Mouse (Mus musculus) T-helper 2 cell (primary cell): ENCODE data around the gene Gm20431.

Source experiments
- in situ Hi-C: fragments of 300-600 bp; cut with MboI, MseI; formaldehyde crosslinking; loops from one replicate; pipeline ENCODE4 v1.15.1; 2025; ENCODE audit warnings: high pct_unique_total_duplicates

The Gm20431 gene

DNA sequence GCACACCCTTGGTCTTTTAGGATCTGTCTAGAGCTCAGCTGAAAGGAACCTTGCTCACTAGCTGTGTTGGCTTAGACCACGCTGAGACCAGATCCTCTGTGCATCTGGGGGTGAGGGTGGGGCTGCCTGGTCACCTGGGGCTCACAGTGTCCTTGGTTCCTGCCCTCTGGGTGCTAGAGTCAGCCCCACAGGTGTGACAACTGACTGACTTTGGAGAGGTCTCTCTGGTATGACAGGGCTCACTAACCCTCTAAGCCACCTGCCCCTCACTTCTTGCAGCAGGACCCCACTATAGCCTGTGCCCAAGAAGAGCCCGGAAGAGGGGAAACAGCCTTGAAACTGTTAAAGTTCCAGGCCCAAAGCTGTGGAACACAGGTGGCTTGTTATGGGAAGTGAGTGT lies 58.9 kb downstream of the Gm20431 start:
- in situ Hi-C loops = loop anchor here (5.0 kb wide), 1 partner anchor 70 kb away; no protein-coding TSS in a partner anchor

DNA sequence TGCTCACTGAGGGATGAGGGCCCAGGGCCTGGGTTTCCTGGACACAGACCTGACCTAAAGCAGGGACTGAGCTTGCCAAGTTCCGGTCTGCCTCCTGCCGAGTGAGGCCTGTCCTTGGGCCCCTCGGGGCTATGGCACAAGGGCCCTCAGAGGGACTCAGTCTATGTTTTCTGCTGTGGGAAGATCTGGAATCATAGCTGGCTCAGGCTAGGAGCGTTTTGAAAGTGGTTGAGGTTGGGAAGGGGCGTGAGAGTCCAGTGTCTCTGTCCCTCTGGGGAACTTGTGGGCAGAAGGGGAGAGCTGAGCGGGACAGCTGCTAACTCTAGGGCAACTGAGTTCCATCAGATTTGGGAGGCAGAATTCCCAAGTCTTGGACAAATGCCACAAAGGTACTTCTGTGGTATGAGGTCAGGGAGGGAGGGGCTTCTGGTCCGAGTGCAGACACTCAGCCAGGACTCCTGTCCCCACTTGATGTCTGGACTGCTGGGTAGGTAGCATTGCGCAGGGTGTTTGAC lies 60.8 kb downstream of the Gm20431 start:
- in situ Hi-C loops = loop anchor here (5.0 kb wide), 1 partner anchor 68 kb away; no protein-coding TSS in a partner anchor

- in situ Hi-C loops = loop anchor here (5.0 kb wide), 1 partner anchor 68 kb away; no protein-coding TSS in a partner anchor
Measured at GRCm38 (mm10) chr2:167599917-167600316, 61.4 kb downstream of the Gm20431 start.

DNA sequence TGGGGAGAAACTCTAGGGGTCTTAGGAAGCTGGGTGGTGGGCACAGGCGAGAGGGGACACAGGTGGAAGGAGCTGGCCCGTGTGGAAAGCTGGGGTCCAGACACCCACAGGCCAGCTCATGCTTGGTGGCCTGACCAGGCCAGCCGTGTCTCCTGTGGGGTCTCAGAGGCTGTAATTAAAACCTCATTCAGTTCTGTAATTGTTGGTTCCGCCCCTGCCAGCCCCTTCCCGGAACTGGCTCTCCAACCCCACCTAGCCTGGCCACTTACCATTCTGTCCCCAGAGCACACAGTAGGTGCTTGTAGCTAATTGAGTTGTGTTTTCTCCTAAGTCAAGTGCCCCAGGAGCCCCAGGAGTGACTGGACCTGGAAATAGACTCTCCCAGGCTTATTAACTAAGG lies 62.1 kb downstream of the Gm20431 start:
- in situ Hi-C loops = no loop called here

GRCm38 (mm10) chr2:167597492-167598186 lies 63.7 kb downstream of the Gm20431 start:
- in situ Hi-C loops = no loop called here

- in situ Hi-C loops = no loop called here
Measured at GRCm38 (mm10) chr2:167596726-167597491, 64.4 kb downstream of the Gm20431 start.

DNA sequence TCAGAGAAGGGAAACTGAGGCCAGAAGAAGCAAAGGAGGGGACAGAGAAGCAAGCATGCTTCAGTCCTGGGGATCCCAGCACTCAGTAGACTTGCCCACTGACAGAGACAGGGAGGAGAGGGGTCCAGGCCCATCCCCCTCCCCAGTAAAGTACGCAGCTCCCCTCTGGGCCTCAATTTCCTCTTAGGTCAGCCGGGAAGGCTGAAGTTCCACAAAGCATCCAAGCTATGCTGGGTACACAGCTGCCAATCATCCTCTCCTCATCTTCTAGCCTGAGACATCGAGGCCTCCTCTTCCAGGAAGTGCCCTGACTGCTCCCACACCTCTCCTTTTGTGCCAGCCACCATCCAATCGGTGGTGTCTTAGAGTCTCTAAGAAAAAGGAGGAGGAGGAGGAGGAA lies 65.0 kb downstream of the Gm20431 start:
- in situ Hi-C loops = no loop called here

- in situ Hi-C loops = no loop called here
Measured at GRCm38 (mm10) chr2:167595761-167596171, 65.5 kb downstream of the Gm20431 start.

GRCm38 (mm10) chr2:167594444-167594934 lies 66.8 kb downstream of the Gm20431 start:
- in situ Hi-C loops = no loop called here

DNA sequence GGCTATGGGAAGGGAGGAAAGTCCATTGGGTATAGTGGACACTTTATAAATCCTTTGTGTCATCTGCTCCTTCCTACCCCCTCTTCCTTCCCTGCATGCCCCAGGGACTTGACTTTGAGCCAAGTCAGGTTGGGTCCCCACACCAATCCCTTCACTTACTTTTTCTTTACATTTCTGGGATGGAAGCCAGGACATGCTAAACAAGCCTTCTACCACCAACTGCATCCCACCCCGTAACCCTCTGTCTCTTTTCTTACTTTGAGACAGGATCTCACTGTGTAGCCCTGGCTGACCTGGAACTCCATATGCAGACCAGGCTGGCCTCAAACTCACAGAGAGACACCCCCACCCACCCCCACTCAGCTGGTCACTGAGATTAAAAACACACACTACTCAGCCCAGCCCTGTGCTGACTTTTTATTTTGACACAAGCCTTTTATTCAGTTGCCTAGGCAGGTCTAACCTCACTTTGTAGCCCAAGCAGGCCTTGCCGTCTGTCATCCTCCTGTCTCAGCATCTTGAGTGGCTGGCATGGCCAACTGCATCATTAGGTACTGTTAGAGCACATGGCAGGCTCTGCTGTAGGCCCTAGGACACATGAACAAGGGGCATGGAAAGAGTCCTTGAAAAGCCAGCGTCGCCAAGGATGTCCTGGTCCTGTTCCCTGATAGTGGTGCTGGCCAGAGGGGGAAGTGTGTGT lies 67.6 kb downstream of the Gm20431 start:
- in situ Hi-C loops = no loop called here

DNA sequence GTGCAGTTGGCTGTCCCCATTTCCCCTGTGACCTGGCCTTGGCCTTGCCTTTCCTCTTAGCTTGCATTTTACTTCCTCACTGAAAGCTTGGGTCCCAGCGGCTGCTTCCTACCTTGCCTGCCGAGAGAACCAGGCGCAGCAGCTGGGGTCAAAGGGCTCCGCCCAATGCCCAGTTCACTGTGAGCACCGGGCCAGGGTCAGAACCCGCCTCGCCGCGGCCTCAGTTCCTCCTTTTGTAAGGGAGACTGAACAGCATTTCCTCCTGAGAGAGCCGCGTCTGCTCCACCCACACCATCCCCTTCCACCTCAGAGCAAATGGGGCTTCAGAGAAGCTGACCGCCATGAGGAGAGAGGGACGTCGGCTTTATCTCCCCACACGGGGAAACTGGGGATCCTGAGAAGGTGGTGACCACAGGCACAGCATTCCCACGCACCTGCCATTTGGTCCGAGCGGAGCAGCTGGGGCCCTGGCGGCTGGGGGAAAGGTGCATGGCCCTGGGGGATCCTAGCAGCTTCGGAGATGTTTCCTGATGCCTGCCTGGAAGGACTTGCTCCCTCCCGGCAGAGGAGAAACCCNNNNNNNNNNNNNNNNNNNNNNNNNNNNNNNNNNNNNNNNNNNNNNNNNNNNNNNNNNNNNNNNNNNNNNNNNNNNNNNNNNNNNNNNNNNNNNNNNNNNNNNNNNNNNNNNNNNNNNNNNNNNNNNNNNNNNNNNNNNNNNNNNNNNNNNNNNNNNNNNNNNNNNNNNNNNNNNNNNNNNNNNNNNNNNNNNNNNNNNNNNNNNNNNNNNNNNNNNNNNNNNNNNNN lies 72.3 kb downstream of the Gm20431 start:
- in situ Hi-C loops = no loop called here

- in situ Hi-C loops = no loop called here
Measured at GRCm38 (mm10) chr2:167586976-167587375, 74.3 kb downstream of the Gm20431 start.

GRCm38 (mm10) chr2:167586041-167586440 lies 75.3 kb downstream of the Gm20431 start:
- in situ Hi-C loops = no loop called here

GRCm38 (mm10) chr2:167585273-167585672 lies 76.0 kb downstream of the Gm20431 start:
- in situ Hi-C loops = no loop called here

GRCm38 (mm10) chr2:167583161-167583952 lies 77.9 kb downstream of the Gm20431 start:
- in situ Hi-C loops = no loop called here

DNA sequence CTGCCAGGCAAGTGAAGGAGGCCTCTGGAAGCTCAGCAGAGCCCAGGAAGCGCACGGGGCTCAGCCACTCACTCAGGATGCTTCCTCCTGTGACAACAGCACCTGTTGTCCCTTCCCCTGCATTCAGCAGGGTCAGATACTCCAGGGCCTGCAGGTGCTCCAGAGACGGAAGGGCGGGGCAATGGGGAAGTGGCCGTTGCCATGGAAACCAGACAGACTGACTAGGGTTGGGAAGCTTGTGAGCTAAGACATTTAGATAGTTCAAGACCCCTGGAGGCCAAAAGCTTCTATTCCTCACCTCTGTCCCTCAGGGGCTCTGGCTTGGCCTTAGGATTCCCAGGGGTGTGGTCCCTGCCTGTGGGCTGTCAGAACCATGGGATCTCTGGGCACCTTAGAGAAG lies 82.8 kb downstream of the Gm20431 start:
- in situ Hi-C loops = no loop called here

DNA sequence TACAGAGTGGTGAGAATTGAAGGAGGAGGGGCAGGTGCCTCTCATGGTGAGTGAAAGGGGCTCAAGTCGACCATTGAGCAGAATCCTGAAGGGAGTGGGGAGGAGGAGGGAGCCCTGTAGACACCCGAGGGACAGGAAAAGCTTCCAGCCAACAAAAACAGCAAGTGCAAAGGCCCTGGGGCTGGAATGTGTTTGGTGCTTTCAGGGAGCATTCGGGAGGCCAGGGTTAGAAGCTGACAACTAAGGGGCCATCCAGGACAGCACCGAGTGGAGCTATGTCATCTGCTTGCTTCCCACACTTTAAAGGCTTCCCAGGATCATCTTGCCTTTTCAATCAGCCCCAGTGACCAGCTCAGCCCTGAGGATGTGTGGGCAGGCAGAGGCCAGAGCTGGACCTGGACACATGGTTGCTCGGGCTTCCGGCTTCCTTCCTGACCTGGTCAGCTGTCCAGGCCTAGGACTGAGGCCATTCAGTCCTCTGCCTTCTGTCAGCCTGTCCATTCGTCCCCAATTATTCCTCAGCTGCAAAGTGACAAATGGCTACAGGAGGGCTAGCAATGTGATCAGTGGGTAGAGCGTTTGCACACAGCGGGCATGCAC lies 84.0 kb downstream of the Gm20431 start:
- in situ Hi-C loops = no loop called here

GRCm38 (mm10) chr2:167576121-167576620 lies 85.1 kb downstream of the Gm20431 start:
- in situ Hi-C loops = no loop called here

- in situ Hi-C loops = no loop called here
Measured at GRCm38 (mm10) chr2:167575581-167575980, 85.7 kb downstream of the Gm20431 start.

- in situ Hi-C loops = no loop called here
Measured at GRCm38 (mm10) chr2:167574814-167575213, 86.5 kb downstream of the Gm20431 start.
